Mouse (Mus musculus): ENCODE data around the gene Eif2ak1. TPM values are rescaled to one million over a fixed set of nuclear protein-coding genes. Genes with fewer than 3 reads are reported as not detected.
"Not testable (repeated sequence)": the region's sequence is repeated elsewhere in the genome, so short reads cannot be mapped to it uniquely, and the experiment has no call there.

The Eif2ak1 gene
- total RNA-seq (2014; rRNA removed) (24.9 and 28.8 TPM in 2 replicates), polyA plus RNA-seq (2015; fragmentation: Nextera tagmentation; extraction: Ambion mirVana) (32.6 and 34.8 TPM in 2 replicates)

- no peaks in the 10 kb centered on the region for H3K27me3 ChIP-seq (ENCODE audit: insufficient read depth, low read length)
- DNase-seq (ENCODE audit: low spot score): peak; percentile 97
- H3K9ac ChIP-seq (replicated peaks; ENCODE audit: low read length, poor library complexity, severe bottlenecking): peak within 1 kb of the TSS; percentile 81
- no peaks in the 10 kb centered on the region for H3K36me3 ChIP-seq (ENCODE audit: insufficient read depth, low read length)
- H3K4me1 ChIP-seq (ENCODE audit: insufficient read depth, low read length): no peaks in the 10 kb centered on the region
- peak within 1 kb of the TSS; percentile 71 for H3K4me2 ChIP-seq (ENCODE audit: low read depth, low read length, poor library complexity, severe bottlenecking)
- peak within 1 kb of the TSS; percentile 63 for H3K27ac ChIP-seq (ENCODE audit: low read depth, low read length)
- peak; percentile 68 for TF ChIP-seq CTCF (IDR thresholded peaks at IDR 0.05)
- peak within 1 kb of the TSS; percentile 72 for H3K4me3 ChIP-seq (ENCODE audit: low read depth, low read length)
- peak; percentile 99 for ATAC-seq (ENCODE audit: low FRiP score)
- under 1% methylated on average over 37 of the region's 37 CpGs for WGBS
- H3K9me3 ChIP-seq (ENCODE audit: low read length): no peaks in the 10 kb centered on the region
These were observed at the start of gene Eif2ak1 for GRCm38 (mm10) chr5:143817116-143817930. Gene Eif2ak1, plus strand, starts transcription at chr5:143817788.

GRCm38 (mm10) chr5:143781951-143782350 is 35.6 kb upstream of the Eif2ak1 start:
- no peak overlapping the region for H3K27ac ChIP-seq (ENCODE audit: low read depth, low read length)
- no peak for ATAC-seq (ENCODE audit: low FRiP score)
- H3K36me3 ChIP-seq (ENCODE audit: insufficient read depth, low read length): no peaks in the 10 kb centered on the region
- H3K9ac ChIP-seq (replicated peaks; ENCODE audit: low read length, poor library complexity, severe bottlenecking): no peak overlapping the region
- H3K4me1 ChIP-seq (ENCODE audit: insufficient read depth, low read length): no peaks in the 10 kb centered on the region
- TF ChIP-seq CTCF (IDR thresholded peaks at IDR 0.05): no peak
- no peaks in the 10 kb centered on the region for H3K27me3 ChIP-seq (ENCODE audit: insufficient read depth, low read length)
- H3K9me3 ChIP-seq (ENCODE audit: low read length): no peaks in the 10 kb centered on the region
- 85% methylated on average over 7 of the region's 8 CpGs for WGBS
- H3K4me3 ChIP-seq (ENCODE audit: low read depth, low read length): no peak overlapping the region
- no peak overlapping the region for H3K4me2 ChIP-seq (ENCODE audit: low read depth, low read length, poor library complexity, severe bottlenecking)
- DNase-seq (ENCODE audit: low spot score): no peak

GRCm38 (mm10) chr5:143785391-143785790 is 32.2 kb upstream of the Eif2ak1 start:
- no peak for TF ChIP-seq CTCF (IDR thresholded peaks at IDR 0.05)
- ATAC-seq (ENCODE audit: low FRiP score) (no peak), DNase-seq (ENCODE audit: low spot score) (peak; percentile 16)
- 77% methylated on average over 6 of the region's 6 CpGs for WGBS
- no peaks in the 10 kb centered on the region for H3K27me3 ChIP-seq (ENCODE audit: insufficient read depth, low read length)
- H3K27ac ChIP-seq (ENCODE audit: low read depth, low read length): no peak overlapping the region
- no peaks in the 10 kb centered on the region for H3K4me1 ChIP-seq (ENCODE audit: insufficient read depth, low read length)
- no peaks in the 10 kb centered on the region for H3K9me3 ChIP-seq (ENCODE audit: low read length)
- no peak overlapping the region for H3K4me3 ChIP-seq (ENCODE audit: low read depth, low read length)
- no peak overlapping the region for H3K9ac ChIP-seq (replicated peaks; ENCODE audit: low read length, poor library complexity, severe bottlenecking)
- H3K4me2 ChIP-seq (ENCODE audit: low read depth, low read length, poor library complexity, severe bottlenecking): no peak overlapping the region
- H3K36me3 ChIP-seq (ENCODE audit: insufficient read depth, low read length): no peaks in the 10 kb centered on the region

- not testable (repeated sequence) for H3K9ac ChIP-seq (replicated peaks; ENCODE audit: low read length, poor library complexity, severe bottlenecking); H3K27me3 ChIP-seq (ENCODE audit: insufficient read depth, low read length); DNase-seq (ENCODE audit: low spot score); H3K27ac ChIP-seq (ENCODE audit: low read depth, low read length); H3K4me2 ChIP-seq (ENCODE audit: low read depth, low read length, poor library complexity, severe bottlenecking); H3K36me3 ChIP-seq (ENCODE audit: insufficient read depth, low read length); ATAC-seq (ENCODE audit: low FRiP score); H3K9me3 ChIP-seq (ENCODE audit: low read length); H3K4me3 ChIP-seq (ENCODE audit: low read depth, low read length); H3K4me1 ChIP-seq (ENCODE audit: insufficient read depth, low read length)
- WGBS: 90% methylated on average over 6 of the region's 6 CpGs
These were observed 16.4 kb upstream of the Eif2ak1 start for GRCm38 (mm10) chr5:143801216-143801615.

- Histone ChIP-seq H3K4me3 (ENCODE audit: low read depth, low read length) (no peak overlapping the region), H3K36me3 (ENCODE audit: insufficient read depth, low read length) (no peaks in the 10 kb centered on the region), H3K4me1 (ENCODE audit: insufficient read depth, low read length) (no peaks in the 10 kb centered on the region), H3K27me3 (ENCODE audit: insufficient read depth, low read length) (no peaks in the 10 kb centered on the region), H3K9me3 (ENCODE audit: low read length) (no peaks in the 10 kb centered on the region), H3K4me2 (ENCODE audit: low read depth, low read length, poor library complexity, severe bottlenecking) (no peak overlapping the region), H3K27ac (ENCODE audit: low read depth, low read length) (no peak overlapping the region), H3K9ac (replicated peaks; ENCODE audit: low read length, poor library complexity, severe bottlenecking) (no peak overlapping the region)
- ATAC-seq (ENCODE audit: low FRiP score) (no peak), DNase-seq (ENCODE audit: low spot score) (no peak)
- 93% methylated on average over 18 of the region's 18 CpGs for WGBS
- TF ChIP-seq CTCF (IDR thresholded peaks at IDR 0.05): no peak
These were observed 13.4 kb upstream of the Eif2ak1 start for GRCm38 (mm10) chr5:143804056-143804765.

- DNase-seq (ENCODE audit: low spot score) (no peak), ATAC-seq (ENCODE audit: low FRiP score) (no peak)
- H3K27ac ChIP-seq (ENCODE audit: low read depth, low read length): no peak overlapping the region
- H3K36me3 ChIP-seq (ENCODE audit: insufficient read depth, low read length): no peaks in the 10 kb centered on the region
- no peak overlapping the region for H3K4me2 ChIP-seq (ENCODE audit: low read depth, low read length, poor library complexity, severe bottlenecking)
- 73% methylated on average over 3 of the region's 3 CpGs for WGBS
- no peak for TF ChIP-seq CTCF (IDR thresholded peaks at IDR 0.05)
- no peaks in the 10 kb centered on the region for H3K27me3 ChIP-seq (ENCODE audit: insufficient read depth, low read length)
- no peaks in the 10 kb centered on the region for H3K9me3 ChIP-seq (ENCODE audit: low read length)
- H3K9ac ChIP-seq (replicated peaks; ENCODE audit: low read length, poor library complexity, severe bottlenecking): no peak overlapping the region
- no peaks in the 10 kb centered on the region for H3K4me1 ChIP-seq (ENCODE audit: insufficient read depth, low read length)
- H3K4me3 ChIP-seq (ENCODE audit: low read depth, low read length): no peak overlapping the region
These were observed 10.3 kb upstream of the Eif2ak1 start for GRCm38 (mm10) chr5:143807268-143807667.

All from midbrain, postnatal 0 days (tissue).